Mouse (Mus musculus): ENCODE measurements around the gene Fbxw10.

DNA sequence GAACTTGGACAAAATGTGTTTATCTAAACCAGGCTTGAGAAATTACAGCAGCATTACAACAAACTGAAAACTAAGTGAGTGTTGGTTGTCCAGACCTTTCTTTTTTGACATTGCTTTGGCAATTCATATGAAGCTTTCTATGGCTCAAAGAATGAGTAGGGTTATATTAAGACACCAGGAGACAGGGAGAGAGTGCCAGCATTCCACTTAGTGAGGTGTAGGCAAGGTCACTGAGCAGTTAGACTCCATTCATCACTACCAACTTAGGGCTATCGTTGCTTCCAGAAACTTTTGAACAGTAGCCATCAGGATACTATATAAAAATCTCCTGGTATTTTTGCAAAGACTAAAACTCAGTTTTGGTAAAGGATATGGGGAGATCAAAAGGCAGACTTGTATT lies 30.5 kb downstream of the Fbxw10 start:
- TF ChIP-seq GATA1 (IDR thresholded peaks at IDR 0.05; ENCODE audit: borderline replicate concordance, low read length) (no peak), FLI1 (IDR thresholded peaks at IDR 0.05; ENCODE audit: low read length) (no peak)
